Mouse (Mus musculus) macrophage (primary cell): ENCODE measurements around the gene Zc3h4. TPM values are rescaled to one million over a fixed set of nuclear protein-coding genes. Genes with fewer than 3 reads are reported as not detected.

Source experiments
- H3K27ac ChIP-seq: fragments of 350-480 bp; formaldehyde crosslinking; 2 replicates; pipeline ENCODE4 v1.9.0; 2021
- H3K36me3 ChIP-seq: fragments of 350-480 bp; formaldehyde crosslinking; 2 replicates; pipeline ENCODE4 v1.9.0; 2021; ENCODE audit errors: inconsistent target
- H3K4me3 ChIP-seq: fragments of 350-480 bp; formaldehyde crosslinking; 2 replicates; pipeline ENCODE4 v1.9.0; 2021; ENCODE audit errors: inconsistent target
- H3K79me2 ChIP-seq: fragments of 350-480 bp; formaldehyde crosslinking; 2 replicates; pipeline ENCODE4 v1.9.0; 2021; ENCODE audit errors: inconsistent target
- WGBS: methylation state at CpG from one replicate; pipeline ENCODE4 v1.1.7; 2026; ENCODE audit warnings: inconsistent platforms; ENCODE audit not compliant: missing documents; 5-methylcytosine and 5-hydroxymethylcytosine counted together
- polyA plus RNA-seq: library from polyadenylated mRNA; stranded (reverse); fragments of 250-400 nt; gene quantifications from 3 replicates; pipeline ENCODE4 v1.2.4, GENCODE M21; 2018; ENCODE audit warnings: inconsistent platforms
- total RNA-seq, 78 experiments: library from RNA; depleted of rRNA; stranded (reverse); fragments of 250-400 nt; gene quantifications; 1 replicate in 9 of 78; 2 replicates in 24 of 78; 3 replicates in 43 of 78; 4 replicates in 2 of 78; pipeline ENCODE4 v1.2.4; 2018; ENCODE audit warnings: inconsistent platforms in 56 of 78

The Zc3h4 gene
- total RNA-seq (2018; cell fraction: chromatin; rRNA removed): 100 to 1,000 TPM in 2 of 26 experiments, 10 to 100 TPM in 24; 40.1 to 107 (median 74.8) TPM
- 10 to 100 TPM; 18.6 to 45.7 (median 30.8) TPM for total RNA-seq (2018; cell fraction: cytosol; rRNA removed)
- 10 to 100 TPM; 34.2 to 77.9 (median 51.1) TPM for total RNA-seq (2018; cell fraction: nucleus; rRNA removed)
- 23.8 to 26.3 TPM (median 25.4 TPM) in 3 replicates for polyA plus RNA-seq

DNA sequence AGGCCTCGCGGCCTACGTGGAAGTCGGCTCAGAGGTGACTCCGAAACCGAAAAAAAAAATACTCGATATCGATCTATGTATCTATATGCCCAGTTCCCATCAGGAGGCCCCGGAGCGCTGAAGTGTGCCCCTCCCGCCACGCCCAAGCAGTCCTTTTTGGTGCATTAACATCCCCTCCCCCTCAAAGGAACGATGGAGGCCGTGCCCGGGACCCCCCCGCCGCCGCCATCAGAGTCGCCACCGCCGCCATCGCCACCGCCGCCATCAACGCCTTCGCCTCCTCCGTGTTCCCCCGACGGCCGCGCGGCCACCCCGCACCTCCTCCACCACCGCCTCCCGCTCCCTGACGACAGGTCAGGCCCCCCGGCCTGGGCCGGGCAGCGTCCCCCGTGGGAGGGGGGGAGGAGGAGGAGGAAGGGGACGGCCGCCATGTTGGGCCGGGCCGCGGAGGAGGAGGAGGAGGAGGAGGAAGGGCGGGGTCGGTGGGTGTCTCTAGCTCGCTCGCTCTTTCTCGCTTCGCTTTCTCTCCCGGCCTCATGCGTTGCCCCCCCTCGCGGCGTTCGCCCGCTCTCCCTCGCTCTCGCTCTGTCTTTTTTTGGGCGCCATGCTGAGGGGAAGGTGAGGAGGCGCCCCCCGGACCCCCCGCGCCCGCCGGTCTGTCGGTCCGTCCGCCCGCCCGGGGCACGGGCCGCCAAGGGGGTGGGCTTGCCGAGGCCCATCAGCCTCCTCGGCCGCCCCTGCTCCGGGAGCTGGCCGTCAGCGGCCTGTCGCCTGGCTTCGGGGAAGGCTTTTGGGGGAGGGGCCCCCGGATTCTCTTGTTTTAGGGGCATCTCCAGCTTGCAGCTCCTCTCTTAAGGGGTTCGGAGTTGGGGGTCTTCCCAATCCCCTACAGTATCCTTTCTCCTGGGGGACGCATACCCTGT lies at the start of gene Zc3h4:
Zc3h4 (plus strand) TSS at position 222 of the 923 bp plus-strand sequence.
- 2% methylated on average over 66 of the region's 85 CpGs for WGBS
- H3K79me2 ChIP-seq: peaks cover 36% of the 10 kb centered on the region
- H3K27ac ChIP-seq: peak within 1 kb of the TSS; percentile 98
- H3K36me3 ChIP-seq: no peaks in the 10 kb centered on the region
- H3K4me3 ChIP-seq: peak within 1 kb of the TSS; percentile 94

DNA sequence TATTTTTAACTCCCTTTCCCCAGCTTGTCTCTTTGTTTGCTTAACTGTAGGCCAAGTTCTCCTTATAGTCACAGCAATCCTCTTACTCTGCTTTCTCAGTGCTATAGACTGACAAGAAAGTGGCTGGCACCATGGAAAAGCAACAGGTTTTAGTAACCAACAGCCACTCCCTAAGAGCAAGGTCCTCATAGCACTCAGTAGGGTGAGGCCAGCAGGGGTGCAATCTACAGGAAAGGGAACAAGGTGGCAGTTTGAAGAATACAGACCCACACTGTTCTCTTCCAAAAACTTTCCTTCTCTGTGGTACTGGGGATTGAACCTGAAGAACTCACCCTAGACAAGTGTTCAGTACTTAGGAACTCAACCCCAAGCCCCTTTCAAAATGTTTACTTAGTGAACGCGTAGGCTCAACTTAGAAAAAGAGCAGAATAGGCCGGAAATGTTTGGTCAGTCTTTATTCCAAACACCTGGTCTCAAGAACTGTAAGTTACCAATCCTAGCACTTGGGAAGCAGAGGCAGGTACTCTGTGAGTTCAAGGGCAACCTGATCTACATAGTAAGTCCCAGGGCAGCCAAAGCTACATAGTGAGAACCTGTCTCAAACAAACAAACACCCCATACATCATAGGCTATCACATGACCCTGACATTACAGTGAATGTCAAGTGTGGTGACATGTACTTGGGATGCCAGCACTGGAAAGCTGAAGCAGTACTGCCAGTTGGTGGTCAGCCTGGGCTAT lies 44.7 kb upstream of the Zc3h4 start:
- H3K36me3 ChIP-seq: peaks cover 22% of the 10 kb centered on the region; the same call in 1 of the 2 replicates
- H3K4me3 ChIP-seq: no peak overlapping the region
- H3K27ac ChIP-seq: no peak overlapping the region
- 98% methylated on average over 3 of the region's 3 CpGs for WGBS
- peaks cover 14% of the 10 kb centered on the region for H3K79me2 ChIP-seq

DNA sequence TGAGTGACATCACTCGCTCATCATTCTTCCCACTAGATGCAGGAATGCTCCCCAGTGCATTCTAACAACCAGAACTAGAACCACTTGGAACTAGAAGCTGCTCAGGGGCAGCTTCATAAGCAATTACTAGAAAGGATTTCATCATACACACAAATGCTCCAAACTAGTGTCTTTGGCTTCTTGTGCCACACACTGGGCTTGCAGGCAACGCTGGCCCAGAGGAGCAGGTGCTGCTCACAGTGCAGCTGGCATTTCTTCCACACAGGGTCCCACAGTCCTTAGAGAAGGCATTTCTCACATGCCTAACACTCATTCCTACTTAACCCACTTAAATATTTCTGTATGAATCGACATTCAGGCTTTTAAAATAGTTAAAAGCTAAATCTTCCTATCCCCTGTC lies 43.1 kb upstream of the Zc3h4 start:
- Histone ChIP-seq H3K27ac (no peak overlapping the region), H3K79me2 (peaks cover 29% of the 10 kb centered on the region), H3K36me3 (peaks cover 17% of the 10 kb centered on the region; the same call in 1 of the 2 replicates), H3K4me3 (no peak overlapping the region)
- WGBS: 100% methylated on average over 3 of the region's 3 CpGs

DNA sequence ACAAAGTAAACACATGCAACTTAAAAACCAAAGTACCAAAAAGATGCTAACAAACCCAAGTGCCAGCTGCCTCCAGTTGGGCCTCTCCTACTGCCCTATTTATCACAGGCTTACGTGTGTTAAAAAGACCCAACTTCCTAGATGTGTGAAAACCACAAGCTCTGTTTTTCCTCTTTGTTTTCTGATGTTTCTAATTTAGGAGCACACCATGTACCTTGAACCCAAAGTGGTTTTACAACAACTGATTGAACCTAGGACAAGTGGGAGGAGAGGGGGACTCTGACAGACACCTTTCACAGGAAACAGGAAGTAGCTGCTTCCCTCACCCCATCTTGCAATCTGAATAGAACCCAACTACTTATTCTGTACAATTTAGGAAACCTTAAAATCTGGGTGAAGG lies 36.4 kb upstream of the Zc3h4 start:
- 60% methylated on average over 1 of the region's 1 CpGs for WGBS
- Histone ChIP-seq H3K79me2 (peaks cover 74% of the 10 kb centered on the region), H3K27ac (no peak overlapping the region), H3K4me3 (no peak overlapping the region), H3K36me3 (no peaks in the 10 kb centered on the region)

DNA sequence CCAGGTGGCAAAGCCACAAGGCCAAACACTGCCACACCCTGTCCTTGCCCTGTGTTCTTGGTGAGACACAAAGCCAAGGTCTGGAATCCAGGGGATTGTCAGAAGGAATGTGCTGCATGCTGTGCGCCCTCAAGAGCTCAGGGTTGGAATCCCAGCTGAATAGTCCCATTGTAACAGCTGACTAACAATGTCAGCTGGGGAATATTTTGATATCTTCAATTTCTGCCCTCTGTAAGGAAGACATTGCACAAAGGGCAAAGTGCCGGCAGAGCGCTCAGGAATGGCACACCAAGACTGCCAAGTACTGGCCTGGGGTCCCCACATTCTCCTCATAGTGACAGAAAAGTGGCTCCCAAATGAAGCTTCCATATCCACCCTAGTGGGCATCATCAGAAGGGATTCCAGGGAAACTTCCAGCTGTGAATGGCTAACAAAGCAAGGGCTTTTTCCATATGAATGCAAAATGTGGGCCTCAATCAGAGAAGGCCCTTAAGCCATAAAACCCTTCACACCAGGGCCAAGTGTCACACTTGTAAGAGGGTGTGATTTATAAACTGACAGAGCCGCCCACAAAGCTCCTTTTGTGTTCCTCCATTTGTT lies 35.7 kb upstream of the Zc3h4 start:
- no peak overlapping the region for H3K27ac ChIP-seq

DNA sequence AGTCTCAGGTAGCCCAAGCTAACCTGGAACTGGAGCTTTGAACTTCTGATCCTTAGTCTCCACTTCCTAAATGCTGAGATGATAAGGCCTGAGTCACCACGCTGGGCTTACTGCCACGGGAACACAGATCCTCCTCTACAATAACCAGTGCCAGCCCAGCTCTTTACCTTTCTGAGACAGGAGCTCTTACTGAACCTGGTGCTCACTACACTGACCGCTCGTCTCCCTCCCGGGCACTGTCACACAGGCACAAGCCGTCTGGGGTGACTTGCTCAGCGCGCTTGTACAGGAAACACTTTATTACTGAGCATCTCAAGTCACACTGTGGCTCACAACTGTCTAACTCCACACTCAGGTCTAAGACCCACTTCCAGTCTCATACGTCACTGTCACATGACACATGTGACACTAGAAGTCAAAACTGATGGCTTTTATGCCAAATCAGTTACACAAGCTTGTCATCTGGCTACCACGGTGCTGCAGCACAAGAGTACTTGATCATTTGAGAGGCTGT lies 34.5 kb upstream of the Zc3h4 start:
- H3K27ac ChIP-seq: no peak overlapping the region
- H3K4me3 ChIP-seq: no peak overlapping the region

More for the DNA sequence above, 35.7 kb upstream of the Zc3h4 start:
- peaks cover 78% of the 10 kb centered on the region for H3K79me2 ChIP-seq
- no peak overlapping the region for H3K4me3 ChIP-seq
- peaks cover 6% of the 10 kb centered on the region; the same call in 1 of the 2 replicates for H3K36me3 ChIP-seq
- WGBS: 89% methylated on average over 4 of the region's 4 CpGs

DNA sequence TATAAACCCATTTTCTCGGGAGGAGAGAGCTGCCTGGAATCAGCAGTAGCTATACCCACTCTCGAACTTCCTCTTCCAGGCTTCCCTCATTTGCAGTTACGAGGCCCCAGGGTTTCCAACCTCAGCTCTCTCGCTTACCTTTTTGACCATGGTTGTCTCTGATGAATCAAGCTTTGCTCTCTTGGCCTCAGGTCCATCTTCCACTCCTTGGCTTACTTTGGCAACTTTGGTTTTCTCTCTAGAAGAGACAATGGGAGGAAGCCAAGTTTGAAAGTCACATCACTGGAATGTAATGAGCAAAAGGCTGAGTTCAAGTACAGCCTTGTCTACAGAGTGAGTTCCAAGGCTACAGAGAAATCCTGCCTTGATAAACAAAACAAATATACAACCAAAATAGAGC lies 34.0 kb upstream of the Zc3h4 start:
- Histone ChIP-seq H3K36me3 (peaks cover 9% of the 10 kb centered on the region; the same call in 1 of the 2 replicates), H3K79me2 (peaks cover 78% of the 10 kb centered on the region), H3K27ac (no peak overlapping the region), H3K4me3 (no peak overlapping the region)
- 52% methylated on average over 4 of the region's 4 CpGs for WGBS

More for the DNA sequence above, 34.5 kb upstream of the Zc3h4 start:
- Histone ChIP-seq H3K36me3 (peaks cover 9% of the 10 kb centered on the region; the same call in 1 of the 2 replicates), H3K79me2 (peaks cover 78% of the 10 kb centered on the region)
- WGBS: 73% methylated on average over 10 of the region's 10 CpGs

DNA sequence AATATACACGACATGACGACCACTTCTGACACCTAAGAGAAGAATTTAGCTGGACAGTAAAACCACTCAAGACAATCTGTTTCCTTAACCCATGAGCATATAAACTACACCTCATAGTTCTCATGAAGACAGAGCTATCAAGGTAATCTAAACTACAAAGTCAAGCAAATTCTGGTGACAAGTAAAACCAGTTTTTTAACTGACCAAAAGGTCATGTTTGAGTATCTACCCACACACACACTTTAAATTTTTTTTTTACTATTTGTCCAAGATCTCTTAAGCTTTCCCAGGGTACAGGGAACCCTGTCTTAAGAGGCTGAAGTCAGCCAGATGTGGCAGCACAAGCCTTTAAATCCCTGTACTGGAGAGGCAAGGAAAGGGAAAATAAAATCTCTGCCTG lies 31.9 kb upstream of the Zc3h4 start:
- H3K4me3 ChIP-seq: no peak overlapping the region
- 96% methylated on average over 2 of the region's 2 CpGs for WGBS
- H3K27ac ChIP-seq: no peak overlapping the region
- peaks cover 9% of the 10 kb centered on the region; the same call in 1 of the 2 replicates for H3K36me3 ChIP-seq
- H3K79me2 ChIP-seq: peaks cover 78% of the 10 kb centered on the region

DNA sequence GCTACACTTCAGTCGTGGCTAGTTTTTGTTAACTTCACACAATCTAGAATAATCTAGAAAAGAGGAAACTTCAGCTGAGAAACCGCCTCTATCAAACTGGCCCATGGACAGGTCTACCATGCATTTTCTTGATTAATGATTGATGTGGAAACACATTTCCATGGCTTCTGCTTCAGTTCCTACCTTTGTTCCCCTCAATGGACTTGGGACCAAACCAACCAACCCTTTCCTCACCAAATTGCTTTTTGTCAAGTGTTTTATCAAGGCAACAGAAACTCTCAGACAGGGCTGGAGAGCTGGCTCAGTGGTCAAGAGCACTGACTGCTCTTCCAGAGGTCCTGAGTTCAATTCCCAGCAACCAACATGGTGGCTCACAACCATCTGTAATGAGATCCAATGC lies 30.1 kb upstream of the Zc3h4 start:
- no peak overlapping the region for H3K4me3 ChIP-seq
- H3K79me2 ChIP-seq: peaks cover 78% of the 10 kb centered on the region
- peaks cover 16% of the 10 kb centered on the region; the same call in 1 of the 2 replicates for H3K36me3 ChIP-seq
- H3K27ac ChIP-seq: no peak overlapping the region
- WGBS: 83% methylated on average over 2 of the region's 2 CpGs

DNA sequence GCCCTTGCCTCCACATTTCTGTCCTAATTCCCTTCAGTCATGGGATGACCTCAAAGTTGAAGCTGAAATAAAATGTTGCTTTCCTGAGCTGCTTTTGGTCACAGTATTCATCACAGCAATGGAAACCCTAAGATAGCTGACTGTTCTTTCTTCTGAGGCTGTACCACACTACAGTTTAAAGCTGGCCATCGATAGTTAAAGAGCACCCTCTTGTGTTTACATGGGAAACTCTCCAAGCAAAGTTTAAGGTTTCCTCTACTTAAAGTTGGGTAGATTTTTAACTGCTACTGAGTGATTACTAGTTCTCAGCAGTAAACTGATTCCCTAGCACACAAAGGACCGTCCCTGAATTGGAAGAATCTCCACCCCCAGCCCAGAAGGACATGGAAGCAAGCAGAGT lies 27.0 kb upstream of the Zc3h4 start:
- H3K27ac ChIP-seq: no peak overlapping the region
- H3K36me3 ChIP-seq: peaks cover 43% of the 10 kb centered on the region; the same call in 1 of the 2 replicates
- H3K4me3 ChIP-seq: no peak overlapping the region
- WGBS: 55% methylated on average over 2 of the region's 2 CpGs
- peaks cover 98% of the 10 kb centered on the region for H3K79me2 ChIP-seq

DNA sequence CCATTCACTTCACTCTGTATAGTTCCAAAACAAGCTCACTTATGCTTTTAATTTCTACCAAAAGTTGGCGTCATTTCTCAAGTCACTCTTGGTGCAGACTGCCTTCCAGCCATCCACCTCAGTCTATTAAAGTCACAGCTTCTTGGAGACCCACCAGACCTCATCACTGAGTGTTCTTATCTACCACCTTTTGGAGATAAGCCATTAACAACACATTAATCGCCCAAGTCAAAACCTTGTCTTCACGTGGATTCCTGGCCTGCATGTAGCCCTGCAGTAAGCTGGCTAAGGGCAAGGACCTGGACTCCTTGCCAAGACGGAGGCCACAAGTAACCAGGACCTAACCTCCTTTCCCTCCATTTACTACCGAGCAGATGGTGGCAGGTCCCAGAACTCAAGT lies 25.7 kb upstream of the Zc3h4 start:
- no peak overlapping the region for H3K4me3 ChIP-seq
- peaks cover 40% of the 10 kb centered on the region; the same call in 1 of the 2 replicates for H3K36me3 ChIP-seq
- whole genome bisulfite sequencing: 97% methylated on average over 5 of the region's 5 CpGs
- peaks cover 99% of the 10 kb centered on the region for H3K79me2 ChIP-seq
- no peak overlapping the region for H3K27ac ChIP-seq

DNA sequence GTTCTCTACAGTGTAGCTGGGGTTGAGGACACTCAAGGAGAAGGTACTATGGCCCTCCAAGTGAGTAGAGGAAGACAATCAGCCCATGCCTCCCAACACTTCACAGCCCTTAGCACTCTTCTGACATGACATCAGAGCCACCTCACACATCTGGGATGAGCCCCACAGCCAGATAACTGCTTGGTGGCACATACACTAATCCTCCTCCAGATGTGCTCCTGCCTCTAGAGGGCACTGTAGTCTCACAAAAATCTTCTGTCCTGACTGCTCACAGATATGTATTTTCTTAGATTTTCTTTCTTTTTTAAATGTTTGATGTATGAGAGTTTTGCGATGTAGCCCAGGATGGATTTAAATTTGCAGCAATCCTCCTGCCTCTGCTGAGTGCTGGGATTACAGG lies 24.2 kb upstream of the Zc3h4 start:
- H3K4me3 ChIP-seq: no peak overlapping the region
- H3K36me3 ChIP-seq: peaks cover 37% of the 10 kb centered on the region; the same call in 1 of the 2 replicates
- WGBS: 86% methylated on average over 1 of the region's 1 CpGs
- no peak overlapping the region for H3K27ac ChIP-seq
- peaks cover 99% of the 10 kb centered on the region for H3K79me2 ChIP-seq

DNA sequence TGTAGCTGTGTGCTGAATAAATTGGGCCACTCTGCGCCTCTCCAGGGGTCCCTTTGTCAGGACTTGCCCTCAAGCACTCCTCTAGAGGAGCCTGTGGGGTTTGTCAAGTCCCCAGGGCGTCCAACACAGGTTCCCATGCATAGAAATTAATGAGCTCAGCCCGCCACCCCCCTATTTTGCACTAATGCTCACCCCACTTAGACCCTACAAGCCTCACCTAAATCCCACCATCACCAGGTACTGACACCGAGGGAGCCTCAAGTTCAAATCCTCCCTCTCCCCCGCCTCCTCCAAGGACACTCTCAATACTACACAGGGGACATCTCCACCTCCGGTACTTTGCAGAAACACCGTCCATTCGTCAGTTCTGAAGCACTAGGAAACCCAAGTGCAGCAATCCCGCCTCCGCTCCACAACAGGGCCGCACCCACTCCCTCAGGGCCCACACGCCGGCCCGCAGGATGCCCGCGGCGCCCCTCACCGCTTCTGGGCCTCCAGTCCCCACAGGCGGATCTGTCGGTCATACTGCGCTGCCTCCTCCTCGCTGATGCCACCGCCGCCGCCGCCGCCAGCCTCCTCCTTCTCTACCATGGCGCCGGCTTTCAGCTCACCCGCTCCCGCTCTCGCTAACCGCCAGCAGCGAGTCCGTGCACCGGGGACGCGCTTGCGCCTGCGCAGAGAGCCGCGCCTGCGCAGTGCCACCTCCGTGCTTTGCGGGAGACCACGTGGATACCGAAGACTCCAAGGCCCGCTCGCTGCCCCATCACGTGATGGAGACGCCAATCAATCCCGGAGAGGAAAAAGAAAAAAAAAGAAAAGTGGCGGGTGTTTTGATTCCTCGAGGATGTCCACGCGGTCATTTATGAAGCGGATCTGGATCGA lies 13.3 kb upstream of the Zc3h4 start, which contains the start of gene Sae1:
Sae1 (minus strand) TSS at position 647 of the 882 bp plus-strand sequence.
- Histone ChIP-seq H3K27ac (peak within 1 kb of the TSS; percentile 65), H3K36me3 (no peaks in the 10 kb centered on the region), H3K79me2 (peaks cover 51% of the 10 kb centered on the region), H3K4me3 (peak within 1 kb of the TSS; percentile 88)
- under 1% methylated on average over 43 of the region's 58 CpGs for WGBS
